Mouse (Mus musculus): ENCODE data around the gene Gm49395. TPM values are rescaled to one million over a fixed set of nuclear protein-coding genes. Genes with fewer than 3 reads are reported as not detected.

Gene Gm49395
- polyA plus RNA-seq, 1 experiment from 2014 or later: 2.8 TPM

DNA sequence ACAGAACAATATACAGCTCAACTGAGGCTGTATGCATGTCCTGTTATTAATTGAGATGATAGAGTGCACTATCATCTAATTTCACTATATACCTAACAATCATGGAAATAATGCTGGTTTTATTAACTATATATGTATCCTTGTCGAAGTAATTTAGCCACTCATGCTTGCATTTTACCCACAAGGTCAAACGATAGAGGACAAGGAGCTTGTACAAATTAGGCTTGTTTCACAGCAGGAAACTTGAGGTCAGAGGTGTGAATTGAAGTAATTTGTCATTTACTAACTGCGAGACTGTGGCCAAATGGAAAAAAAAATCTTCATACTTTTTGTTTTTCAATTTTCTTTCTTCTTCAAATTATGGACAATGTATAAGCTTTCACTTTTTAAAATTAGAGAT lies 3.5 kb downstream of the Gm49395 start:
- no peak for ATAC-seq (ENCODE audit: insufficient number of reproducible peaks, insufficient read depth, low FRiP score, low TSS enrichment, low read depth)
- WGBS: 55% methylated on average over 3 of the region's 3 CpGs
- Histone ChIP-seq H3K4me2 (no peak overlapping the region), H3K9me3 (no peaks in the 10 kb centered on the region), H3K4me1 (replicated peaks) (peaks cover 9% of the 10 kb centered on the region), H3K27ac (no peak overlapping the region), H3K36me3 (no peaks in the 10 kb centered on the region), H3K4me3 (replicated peaks) (no peak overlapping the region), H3K9ac (replicated peaks) (no peak overlapping the region), H3K27me3 (no peaks in the 10 kb centered on the region)

DNA sequence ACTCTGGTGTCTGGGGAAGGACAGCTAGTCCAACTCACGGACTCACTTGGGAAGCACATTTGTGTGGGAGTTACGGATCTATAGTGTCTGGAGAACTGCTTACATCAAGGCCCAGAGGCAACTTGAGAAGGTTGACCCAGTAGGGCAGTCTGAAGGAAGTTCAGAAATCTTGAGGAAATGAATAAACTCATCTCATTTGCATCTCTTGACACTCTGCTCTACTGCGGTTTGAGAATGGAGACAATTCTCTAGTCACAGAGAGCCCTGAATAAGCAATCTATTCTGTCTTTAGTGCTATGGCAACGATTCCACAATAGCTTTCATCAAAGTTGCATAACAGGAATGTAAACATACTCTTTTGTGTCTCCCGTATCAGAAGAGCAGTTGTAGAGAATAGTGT lies 4.8 kb downstream of the Gm49395 start:
- Histone ChIP-seq H3K36me3 (no peaks in the 10 kb centered on the region), H3K9ac (replicated peaks) (no peak overlapping the region), H3K4me1 (replicated peaks) (peaks cover 6% of the 10 kb centered on the region), H3K27me3 (no peaks in the 10 kb centered on the region), H3K27ac (no peak overlapping the region), H3K4me2 (no peak overlapping the region), H3K9me3 (no peaks in the 10 kb centered on the region), H3K4me3 (replicated peaks) (no peak overlapping the region)
- no peak for ATAC-seq (ENCODE audit: insufficient number of reproducible peaks, insufficient read depth, low FRiP score, low TSS enrichment, low read depth)
- 86% methylated on average over 5 of the region's 5 CpGs for WGBS

DNA sequence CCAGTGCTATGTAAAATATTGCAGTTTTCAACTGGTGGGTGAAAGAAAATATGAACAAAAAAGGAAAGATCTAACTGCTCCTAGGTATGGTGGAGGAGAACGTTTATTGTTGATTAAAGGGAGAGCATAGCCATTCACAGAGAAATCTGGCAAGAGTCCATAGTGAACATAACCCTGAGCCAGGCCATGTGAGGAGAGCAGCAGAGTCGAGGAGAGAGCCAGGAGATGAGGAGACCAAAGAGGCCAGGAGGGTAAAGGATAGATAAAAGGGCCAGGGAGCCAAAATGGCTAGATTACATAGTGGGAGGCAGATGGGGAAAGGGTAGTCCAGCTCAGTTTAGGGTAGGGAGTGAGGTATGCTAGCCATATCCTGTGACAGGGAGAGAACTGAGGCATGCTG lies 5.5 kb downstream of the Gm49395 start:
- Histone ChIP-seq H3K9ac (replicated peaks) (no peak overlapping the region), H3K9me3 (no peaks in the 10 kb centered on the region), H3K36me3 (no peaks in the 10 kb centered on the region), H3K4me3 (replicated peaks) (no peak overlapping the region), H3K4me1 (replicated peaks) (peaks cover 2% of the 10 kb centered on the region), H3K27ac (no peak overlapping the region), H3K27me3 (no peaks in the 10 kb centered on the region), H3K4me2 (no peak overlapping the region)
- whole genome bisulfite sequencing: 58% methylated on average over 2 of the region's 2 CpGs
- no peak for ATAC-seq (ENCODE audit: insufficient number of reproducible peaks, insufficient read depth, low FRiP score, low TSS enrichment, low read depth)

DNA sequence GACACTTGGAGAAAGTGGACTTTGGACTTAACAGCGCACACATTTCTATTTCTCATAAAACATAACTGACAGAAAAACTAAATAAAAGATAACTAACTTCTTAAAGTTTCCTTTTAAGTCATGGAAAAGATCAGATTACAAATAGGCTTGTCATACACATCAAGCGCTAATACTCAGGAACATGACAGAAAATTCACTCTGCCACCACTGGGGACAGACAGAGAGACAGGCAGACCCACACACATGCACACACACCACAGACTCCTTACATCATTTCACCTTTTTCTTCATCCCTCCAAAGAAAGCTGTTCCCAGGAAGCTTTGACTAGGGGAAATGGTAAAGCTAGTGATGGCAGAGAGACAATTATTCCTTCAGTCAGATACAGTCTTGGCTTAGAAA lies 6.3 kb downstream of the Gm49395 start:
- 86% methylated on average over 2 of the region's 2 CpGs for WGBS
- ATAC-seq (ENCODE audit: insufficient number of reproducible peaks, insufficient read depth, low FRiP score, low TSS enrichment, low read depth): no peak
- no peaks in the 10 kb centered on the region for H3K27me3 ChIP-seq

DNA sequence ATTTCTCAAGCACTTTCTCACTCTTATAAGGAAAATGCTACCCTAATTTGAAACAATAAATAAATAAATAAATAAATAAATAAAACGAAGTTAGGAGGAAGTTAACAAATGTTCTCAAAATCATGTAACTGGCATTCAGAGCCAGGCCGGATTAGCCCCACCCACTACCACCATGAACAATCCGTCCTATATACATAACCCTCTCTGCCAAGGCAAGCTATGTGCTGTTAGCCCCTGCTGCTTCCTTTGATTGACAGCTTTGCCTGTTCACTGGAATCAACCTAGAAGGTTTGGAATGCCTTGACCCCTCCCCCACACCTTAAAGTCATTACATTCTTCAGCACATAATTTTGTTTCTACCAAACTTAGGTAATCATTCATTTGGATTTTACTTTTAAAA lies 10.2 kb downstream of the Gm49395 start:
- ATAC-seq (ENCODE audit: insufficient number of reproducible peaks, insufficient read depth, low FRiP score, low TSS enrichment, low read depth): no peak

More for the DNA sequence above, 6.3 kb downstream of the Gm49395 start:
- H3K36me3 ChIP-seq: no peaks in the 10 kb centered on the region
- H3K4me2 ChIP-seq: no peak overlapping the region
- H3K9ac ChIP-seq (replicated peaks): no peak overlapping the region
- H3K9me3 ChIP-seq: no peaks in the 10 kb centered on the region
- no peak overlapping the region for H3K27ac ChIP-seq
- peaks cover 7% of the 10 kb centered on the region; the same call in 1 of the 2 replicates for H3K4me1 ChIP-seq (replicated peaks)
- no peak overlapping the region for H3K4me3 ChIP-seq (replicated peaks)

DNA sequence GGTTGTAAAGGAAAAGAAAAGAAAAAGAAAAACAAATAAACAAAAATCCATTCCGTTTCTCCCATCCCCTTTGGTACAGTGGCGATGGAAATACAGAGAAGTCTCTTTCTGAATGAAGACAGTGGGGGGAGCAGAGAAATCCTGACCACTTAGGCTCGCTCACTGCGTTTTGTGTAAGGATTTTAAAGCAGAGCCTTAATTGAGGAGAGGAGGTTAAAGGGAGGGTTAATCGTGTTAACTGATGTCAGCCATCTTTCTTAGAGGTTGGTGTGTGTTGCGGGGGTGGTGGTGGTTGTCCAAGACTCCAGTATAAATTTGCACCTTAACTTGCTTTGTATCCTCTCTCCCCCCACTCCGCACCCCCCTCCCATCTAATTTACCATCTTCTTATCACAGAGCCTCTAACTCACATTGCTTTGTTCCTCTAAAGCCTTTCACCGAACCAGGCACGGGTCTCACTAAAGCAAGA lies 10.7 kb downstream of the Gm49395 start:
- peak overlapping the region; percentile 71 for H3K4me3 ChIP-seq (replicated peaks)
- 59% methylated on average over 9 of the region's 9 CpGs for WGBS
- peaks cover 20% of the 10 kb centered on the region; the same call in 1 of the 2 replicates for H3K4me1 ChIP-seq (replicated peaks)
- H3K36me3 ChIP-seq: peaks cover 23% of the 10 kb centered on the region
- no peaks in the 10 kb centered on the region for H3K27me3 ChIP-seq
- H3K4me2 ChIP-seq: peak overlapping the region; percentile 92
- ATAC-seq (ENCODE audit: insufficient number of reproducible peaks, insufficient read depth, low FRiP score, low TSS enrichment, low read depth): no peak
- peak overlapping the region; percentile 91 for H3K27ac ChIP-seq
- H3K9me3 ChIP-seq: no peaks in the 10 kb centered on the region
- peak overlapping the region; percentile 54; the same call in 1 of the 2 replicates for H3K9ac ChIP-seq (replicated peaks)

More for the DNA sequence above, 10.2 kb downstream of the Gm49395 start:
- Histone ChIP-seq H3K4me1 (replicated peaks) (peaks cover 20% of the 10 kb centered on the region; the same call in 1 of the 2 replicates), H3K9me3 (no peaks in the 10 kb centered on the region), H3K9ac (replicated peaks) (no peak overlapping the region), H3K4me3 (replicated peaks) (no peak overlapping the region), H3K27me3 (no peaks in the 10 kb centered on the region), H3K27ac (no peak overlapping the region), H3K4me2 (no peak overlapping the region), H3K36me3 (peaks cover 19% of the 10 kb centered on the region)
- 63% methylated on average over 3 of the region's 3 CpGs for WGBS

DNA sequence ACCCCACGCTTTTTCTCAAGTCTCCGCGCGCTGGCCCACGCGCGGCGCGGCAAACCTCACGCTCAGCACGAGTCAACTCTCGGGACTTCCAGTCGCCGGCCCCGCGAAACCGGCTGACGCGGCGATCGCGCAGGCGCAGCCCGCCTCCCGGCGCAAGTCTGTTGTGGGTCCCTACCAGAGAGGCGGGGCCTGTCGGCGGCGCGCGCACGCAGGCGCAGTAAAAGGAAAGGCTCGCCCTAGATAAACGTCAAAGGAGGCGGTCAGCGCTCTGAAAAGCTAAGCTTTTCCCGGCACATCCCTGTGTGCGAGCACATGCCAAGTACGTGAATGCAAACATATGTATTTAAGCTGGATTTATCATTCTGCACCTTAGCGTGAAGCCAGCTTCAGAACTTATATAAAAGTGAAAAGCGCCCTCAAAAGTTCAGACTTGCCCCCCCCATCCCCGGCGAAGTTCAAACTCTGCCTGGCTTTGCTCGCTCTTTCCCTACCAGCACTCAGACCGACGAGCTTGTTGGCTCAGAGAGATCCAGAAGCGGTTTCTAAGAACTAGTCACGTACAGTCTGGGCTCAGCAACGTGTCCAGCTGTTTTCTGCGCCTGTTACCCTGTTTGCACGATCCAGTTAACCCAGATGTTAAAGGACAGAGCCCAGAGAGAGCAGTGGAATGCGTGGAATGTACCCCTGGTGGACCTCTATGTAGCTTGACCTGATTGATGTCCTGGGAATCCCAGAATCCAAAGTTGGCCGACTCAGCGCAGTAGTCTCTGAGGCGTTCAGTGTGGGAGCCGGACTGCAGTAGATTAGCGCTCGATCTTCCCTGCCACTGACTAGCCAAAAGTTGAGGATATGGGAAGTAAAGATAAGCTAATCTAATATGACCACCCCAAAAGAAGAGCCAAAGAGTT lies 11.4 kb downstream of the Gm49395 start, which contains the start of gene Pelo:
Gene Pelo (minus strand): TSS at position 118 of the 908 bp plus-strand sequence.
- H3K4me1 ChIP-seq (replicated peaks): peaks cover 20% of the 10 kb centered on the region; the same call in 1 of the 2 replicates
- H3K27ac ChIP-seq: peak within 1 kb of the TSS; percentile 91
- no peaks in the 10 kb centered on the region for H3K27me3 ChIP-seq
- ATAC-seq (ENCODE audit: insufficient number of reproducible peaks, insufficient read depth, low FRiP score, low TSS enrichment, low read depth): peak; percentile 91
- under 1% methylated on average over 60 of the region's 60 CpGs for WGBS
- peak within 1 kb of the TSS; percentile 71 for H3K4me3 ChIP-seq (replicated peaks)
- H3K9ac ChIP-seq (replicated peaks): peak within 1 kb of the TSS; percentile 81
- peak within 1 kb of the TSS; percentile 92 for H3K4me2 ChIP-seq
- no peaks in the 10 kb centered on the region for H3K9me3 ChIP-seq
- H3K36me3 ChIP-seq: peaks cover 29% of the 10 kb centered on the region

DNA sequence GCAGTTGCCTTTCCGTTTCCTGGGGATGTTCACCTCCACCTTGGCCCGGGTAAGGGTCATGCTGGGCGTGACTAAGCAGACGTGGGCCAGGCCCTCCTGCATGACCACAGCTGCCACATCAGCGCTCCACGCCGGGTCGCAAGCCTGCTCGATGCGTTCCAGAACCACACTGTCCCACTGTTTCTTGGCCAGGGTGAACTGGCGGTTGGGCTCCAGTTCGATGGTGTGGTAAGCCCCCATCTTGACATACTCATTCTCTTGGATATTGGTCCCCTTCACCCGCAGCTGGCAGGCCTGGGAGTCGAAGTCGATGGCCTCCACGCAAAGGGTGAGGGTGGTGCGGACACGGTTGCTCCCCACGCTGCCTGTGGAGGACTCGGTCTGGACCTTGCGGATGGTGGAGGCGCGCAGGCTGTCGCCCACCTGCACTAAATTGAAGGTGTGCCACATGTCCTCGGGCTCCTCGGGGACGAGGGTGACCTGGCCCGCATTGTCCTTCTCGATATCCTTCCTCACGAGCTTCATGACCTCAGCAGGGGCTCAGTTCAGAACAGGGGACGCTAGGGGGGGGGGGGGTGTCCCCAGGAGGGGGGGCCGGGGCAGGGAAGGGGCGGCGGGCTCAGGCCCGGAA lies 12.2 kb downstream of the Gm49395 start:
- Histone ChIP-seq H3K9me3 (no peaks in the 10 kb centered on the region), H3K4me3 (replicated peaks) (peak overlapping the region; percentile 71), H3K27ac (peak overlapping the region; percentile 91), H3K9ac (replicated peaks) (peak overlapping the region; percentile 81), H3K4me1 (replicated peaks) (peaks cover 20% of the 10 kb centered on the region; the same call in 1 of the 2 replicates), H3K27me3 (no peaks in the 10 kb centered on the region), H3K36me3 (peaks cover 29% of the 10 kb centered on the region), H3K4me2 (peak overlapping the region; percentile 92)
- 8% methylated on average over 33 of the region's 35 CpGs for WGBS
- peak; percentile 64 for ATAC-seq (ENCODE audit: insufficient number of reproducible peaks, insufficient read depth, low FRiP score, low TSS enrichment, low read depth)

DNA sequence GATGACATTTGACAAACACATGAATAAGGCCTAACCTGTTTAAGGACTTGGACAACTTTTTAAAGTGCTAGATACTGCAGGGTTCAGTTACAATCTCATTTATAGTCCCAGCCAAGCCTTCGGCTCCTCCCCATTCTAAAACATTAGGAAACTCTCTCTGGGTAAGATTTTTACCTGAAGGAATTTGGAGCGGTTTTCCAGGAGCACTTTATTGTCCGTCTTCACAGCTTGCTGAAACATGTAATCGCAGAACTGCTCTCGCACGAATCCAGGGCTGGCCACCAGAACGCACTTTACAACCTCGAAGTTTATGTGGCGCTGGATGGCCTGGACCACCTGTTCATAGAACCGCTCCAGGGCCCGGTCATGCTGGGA lies 12.7 kb downstream of the Gm49395 start:
- Histone ChIP-seq H3K36me3 (peaks cover 29% of the 10 kb centered on the region), H3K9me3 (no peaks in the 10 kb centered on the region), H3K27ac (peak overlapping the region; percentile 91; the same call in 1 of the 2 replicates), H3K9ac (replicated peaks) (peak overlapping the region; percentile 81), H3K4me2 (peak overlapping the region; percentile 92), H3K27me3 (no peaks in the 10 kb centered on the region), H3K4me3 (replicated peaks) (peak overlapping the region; percentile 71), H3K4me1 (replicated peaks) (peaks cover 20% of the 10 kb centered on the region; the same call in 1 of the 2 replicates)
- peak; percentile 4; the same call in 1 of the 2 replicates for ATAC-seq (ENCODE audit: insufficient number of reproducible peaks, insufficient read depth, low FRiP score, low TSS enrichment, low read depth)
- WGBS: 45% methylated on average over 11 of the region's 11 CpGs

DNA sequence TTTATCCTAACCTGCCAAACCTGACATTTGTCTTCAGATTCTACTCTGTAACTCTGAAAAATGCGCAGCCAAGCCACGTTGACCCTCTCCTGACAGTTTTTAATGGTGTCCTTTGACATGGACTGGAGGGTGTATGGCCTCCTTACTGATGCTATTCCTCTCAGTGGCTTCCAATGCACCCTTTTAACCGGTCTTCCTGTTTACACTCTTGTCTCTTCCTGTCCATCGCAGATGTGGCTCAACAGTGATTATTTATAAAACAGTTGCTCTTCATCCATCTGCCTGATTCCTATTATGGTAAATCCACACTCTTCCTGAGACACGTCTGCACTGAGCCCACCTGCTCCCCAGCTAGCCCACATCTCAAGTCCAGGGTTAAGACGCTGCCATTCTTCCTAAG lies 15.7 kb downstream of the Gm49395 start:
- no peak overlapping the region for H3K9ac ChIP-seq (replicated peaks)
- no peak for ATAC-seq (ENCODE audit: insufficient number of reproducible peaks, insufficient read depth, low FRiP score, low TSS enrichment, low read depth)
- H3K36me3 ChIP-seq: peaks cover 29% of the 10 kb centered on the region
- no peaks in the 10 kb centered on the region for H3K9me3 ChIP-seq
- no peaks in the 10 kb centered on the region for H3K27me3 ChIP-seq
- 91% methylated on average over 6 of the region's 6 CpGs for WGBS
- H3K4me1 ChIP-seq (replicated peaks): peaks cover 18% of the 10 kb centered on the region; the same call in 1 of the 2 replicates
- H3K4me3 ChIP-seq (replicated peaks): no peak overlapping the region
- H3K27ac ChIP-seq: no peak overlapping the region
- H3K4me2 ChIP-seq: no peak overlapping the region

DNA sequence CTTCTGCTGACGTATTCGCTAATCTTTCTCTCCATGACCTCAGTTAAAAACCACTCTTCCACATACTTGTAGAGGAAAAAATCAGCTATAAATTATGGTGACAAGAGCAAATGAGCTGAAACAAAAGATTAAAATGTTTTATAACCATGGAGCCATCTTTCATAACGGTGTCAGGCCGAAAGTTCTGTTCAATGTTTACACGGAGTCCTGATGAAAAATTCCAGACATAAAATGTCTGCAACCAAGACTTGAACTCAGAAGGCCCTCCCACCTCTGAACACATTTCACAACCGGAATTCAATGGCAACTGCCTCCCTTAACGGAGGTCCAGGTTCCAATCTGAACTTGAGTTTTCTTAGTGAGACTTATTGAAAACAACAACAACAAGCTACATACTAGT lies 19.4 kb downstream of the Gm49395 start:
- ATAC-seq (ENCODE audit: insufficient number of reproducible peaks, insufficient read depth, low FRiP score, low TSS enrichment, low read depth): no peak
- 90% methylated on average over 7 of the region's 7 CpGs for WGBS
- H3K36me3 ChIP-seq: peaks cover 16% of the 10 kb centered on the region
- no peaks in the 10 kb centered on the region for H3K27me3 ChIP-seq
- H3K4me3 ChIP-seq (replicated peaks): no peak overlapping the region
- H3K4me2 ChIP-seq: no peak overlapping the region
- no peak overlapping the region for H3K9ac ChIP-seq (replicated peaks)
- no peaks in the 10 kb centered on the region for H3K9me3 ChIP-seq
- no peaks in the 10 kb centered on the region for H3K4me1 ChIP-seq (replicated peaks)
- H3K27ac ChIP-seq: no peak overlapping the region

Measured in limb, embryonic 12.5 days (tissue).